Mouse (Mus musculus) myocyte (in vitro differentiated cells): ENCODE measurements around the gene Ddx25. TPM values are rescaled to one million over a fixed set of nuclear protein-coding genes. Genes with fewer than 3 reads are reported as not detected.

Experiments
- H3K27me3 ChIP-seq: one replicate; pipeline ENCODE4 v1.6.1; 2011; ENCODE audit not compliant: control insufficient read depth, insufficient read depth, insufficient read length
- H3K36me3 ChIP-seq: one replicate; pipeline ENCODE4 v1.6.1; 2011; ENCODE audit not compliant: control insufficient read depth, insufficient read depth
- H3K4me2 ChIP-seq: one replicate; pipeline ENCODE4 v1.6.1; 2011; ENCODE audit warnings: low read depth, control low read depth
- H3K4me3 ChIP-seq: one replicate; pipeline ENCODE4 v1.5.1; 2011; ENCODE audit warnings: mild to moderate bottlenecking, control low read depth, moderate library complexity
- H3K79me2 ChIP-seq: one replicate; pipeline ENCODE4 v1.6.1; 2011; ENCODE audit not compliant: control insufficient read depth, insufficient read depth
- H3ac ChIP-seq: one replicate; pipeline ENCODE4 v1.6.1; 2011; ENCODE audit not compliant: control insufficient read depth, insufficient read length
- CEBPB ChIP-seq: IDR thresholded peaks from 2 replicates; pipeline ENCODE4 v1.6.1; 2011; ENCODE audit warnings: mild to moderate bottlenecking, moderate library complexity; ENCODE audit not compliant: poor library complexity, insufficient read depth, severe bottlenecking
- E2F4 ChIP-seq: IDR thresholded peaks from one replicate; pipeline ENCODE4 v1.6.1; 2011; ENCODE audit warnings: mild to moderate bottlenecking, control low read depth, moderate library complexity; ENCODE audit not compliant: insufficient read depth
- MAX ChIP-seq: IDR thresholded peaks from one replicate; pipeline ENCODE4 v1.6.1; 2011; ENCODE audit warnings: low read depth, mild to moderate bottlenecking, control low read depth
- MYOD1 ChIP-seq, 3 experiments: IDR thresholded peaks; one replicate each; pipeline ENCODE4 v1.6.1; 2011; ENCODE audit warnings: control low read depth in 2 of 3, low read depth in 2 of 3, mild to moderate bottlenecking in 2 of 3, moderate library complexity in 1 of 3; ENCODE audit not compliant: insufficient read length in 2 of 3, control insufficient read depth in 1 of 3
- MYOG ChIP-seq, 3 experiments: IDR thresholded peaks; one replicate each; pipeline ENCODE4 v1.6.1; 2011; ENCODE audit warnings: control low read depth in 2 of 3, low read depth in 2 of 3, mild to moderate bottlenecking in 2 of 3; ENCODE audit not compliant: insufficient read length in 2 of 3, control insufficient read depth in 1 of 3, insufficient read depth in 1 of 3
- POLR2A ChIP-seq: IDR thresholded peaks from one replicate; pipeline ENCODE4 v1.6.1; 2011; ENCODE audit warnings: low read depth, mild to moderate bottlenecking, control low read depth, moderate library complexity; ENCODE audit not compliant: insufficient read length
- POLR2AphosphoS2 ChIP-seq: IDR thresholded peaks from one replicate; pipeline ENCODE4 v1.6.1; 2011; ENCODE audit warnings: low read depth, control low read depth; ENCODE audit not compliant: insufficient read length
- REST ChIP-seq: IDR thresholded peaks from one replicate; pipeline ENCODE4 v1.6.1; 2011; ENCODE audit warnings: mild to moderate bottlenecking, control low read depth, moderate library complexity; ENCODE audit not compliant: insufficient read depth, insufficient read length
- SRF ChIP-seq: IDR thresholded peaks from one replicate; pipeline ENCODE4 v1.6.1; 2011; ENCODE audit warnings: low read depth; ENCODE audit not compliant: control insufficient read depth, insufficient read length
- TCF12 ChIP-seq: IDR thresholded peaks from one replicate; pipeline ENCODE4 v1.6.1; 2011; ENCODE audit warnings: mild to moderate bottlenecking, control low read depth; ENCODE audit not compliant: poor library complexity, insufficient read depth, severe bottlenecking
- TCF3 ChIP-seq: IDR thresholded peaks from one replicate; pipeline ENCODE4 v1.6.1; 2011; ENCODE audit warnings: low read depth, control low read depth; ENCODE audit not compliant: insufficient read length
- USF1 ChIP-seq: IDR thresholded peaks from one replicate; pipeline ENCODE4 v1.6.1; 2011; ENCODE audit warnings: low read depth, mild to moderate bottlenecking, control low read depth, moderate library complexity
- polyA plus RNA-seq: library from polyadenylated mRNA; unstranded; fragments of >200 nt; fragmentation: generic; extraction: Trizol; gene quantifications from one replicate; pipeline ENCODE4 v1.2.1, GENCODE M21; 2012; ENCODE audit warnings: missing spikeins

Ddx25 gene
- polyA plus RNA-seq, 1 experiment: not detected

- no peak overlapping the region for H3K4me2 ChIP-seq
- H3K27me3 ChIP-seq: no peaks in the 10 kb centered on the region
- no peak overlapping the region for H3ac ChIP-seq
- no peaks in the 10 kb centered on the region for H3K79me2 ChIP-seq
- TF ChIP-seq REST (no peak), POLR2AphosphoS2 (peak; percentile 13), TCF3 (no peak), POLR2A (no peak), MYOG (IDR thresholded peaks at IDR 0.05; ENCODE audit: control insufficient read depth in 1 of 3, insufficient read depth in 1 of 3, insufficient read length in 2 of 3, low read depth in 2 of 3) (peak in 1 of 3 experiments; percentile 75), USF1 (no peak), MYOD1 (IDR thresholded peaks at IDR 0.05; ENCODE audit: control insufficient read depth in 1 of 3, insufficient read length in 2 of 3, low read depth in 2 of 3) (peak in 2 of 3 experiments; percentile 6 to 68)
- peaks cover 20% of the 10 kb centered on the region for H3K36me3 ChIP-seq
- H3K4me3 ChIP-seq: no peak overlapping the region
Measured at GRCm38 (mm10) chr9:35508234-35508633, 50.1 kb downstream of the Ddx25 start.

GRCm38 (mm10) chr9:35502361-35503000 is 55.8 kb downstream of the Ddx25 start:
- Histone ChIP-seq H3K4me2 (no peak overlapping the region), H3K4me3 (no peak overlapping the region), H3K27me3 (no peaks in the 10 kb centered on the region), H3K79me2 (no peaks in the 10 kb centered on the region), H3ac (no peak overlapping the region), H3K36me3 (peaks cover 58% of the 10 kb centered on the region)
- TF ChIP-seq POLR2AphosphoS2: peak; percentile 68
- TF ChIP-seq SRF: no peak

GRCm38 (mm10) chr9:35499946-35500345 is 58.4 kb downstream of the Ddx25 start:
- Histone ChIP-seq H3ac (no peak overlapping the region), H3K79me2 (no peaks in the 10 kb centered on the region), H3K4me3 (no peak overlapping the region), H3K27me3 (no peaks in the 10 kb centered on the region), H3K36me3 (peaks cover 74% of the 10 kb centered on the region), H3K4me2 (no peak overlapping the region)
- no peak for TF ChIP-seq CEBPB
- no peak for TF ChIP-seq SRF
- no peak for TF ChIP-seq MYOD1 (IDR thresholded peaks at IDR 0.05; ENCODE audit: control insufficient read depth in 1 of 3, insufficient read length in 2 of 3, low read depth in 2 of 3)

GRCm38 (mm10) chr9:35495471-35495870 is 62.9 kb downstream of the Ddx25 start:
- Histone ChIP-seq H3K4me2 (no peak overlapping the region), H3ac (no peak overlapping the region), H3K36me3 (peaks cover 80% of the 10 kb centered on the region), H3K4me3 (no peak overlapping the region), H3K27me3 (no peaks in the 10 kb centered on the region), H3K79me2 (no peaks in the 10 kb centered on the region)
- TF ChIP-seq POLR2A (no peak), CEBPB (no peak), MAX (no peak), SRF (no peak), TCF12 (no peak), TCF3 (no peak), USF1 (no peak), MYOG (IDR thresholded peaks at IDR 0.05; ENCODE audit: control insufficient read depth in 1 of 3, insufficient read depth in 1 of 3, insufficient read length in 2 of 3, low read depth in 2 of 3) (no peak), POLR2AphosphoS2 (no peak), MYOD1 (IDR thresholded peaks at IDR 0.05; ENCODE audit: control insufficient read depth in 1 of 3, insufficient read length in 2 of 3, low read depth in 2 of 3) (no peak), E2F4 (no peak), REST (no peak)

GRCm38 (mm10) chr9:35494937-35495336 is 63.4 kb downstream of the Ddx25 start:
- Histone ChIP-seq H3K4me2 (no peak overlapping the region), H3K27me3 (no peaks in the 10 kb centered on the region), H3K36me3 (peaks cover 80% of the 10 kb centered on the region), H3K79me2 (no peaks in the 10 kb centered on the region), H3ac (no peak overlapping the region), H3K4me3 (no peak overlapping the region)
- no peak for TF ChIP-seq E2F4

- Histone ChIP-seq H3ac (no peak overlapping the region), H3K4me3 (no peak overlapping the region), H3K27me3 (no peaks in the 10 kb centered on the region), H3K4me2 (no peak overlapping the region), H3K36me3 (peaks cover 82% of the 10 kb centered on the region), H3K79me2 (no peaks in the 10 kb centered on the region)
- no peak for TF ChIP-seq TCF12
- TF ChIP-seq CEBPB: no peak
- TF ChIP-seq MYOG (IDR thresholded peaks at IDR 0.05; ENCODE audit: control insufficient read depth in 1 of 3, insufficient read depth in 1 of 3, insufficient read length in 2 of 3, low read depth in 2 of 3): no peak
- no peak for TF ChIP-seq REST
- TF ChIP-seq POLR2A: no peak
- no peak for TF ChIP-seq TCF3
- no peak for TF ChIP-seq SRF
Measured at GRCm38 (mm10) chr9:35493733-35494092, 64.6 kb downstream of the Ddx25 start.
